Mouse (Mus musculus): ENCODE data around the gene Ccdc157. TPM values are rescaled to one million over a fixed set of nuclear protein-coding genes. Genes with fewer than 3 reads are reported as not detected.

Gene Ccdc157
- 3.9 TPM for polyA plus RNA-seq (2014; fragmentation: Illumina TruSeq; extraction: RNeasy Lipid Tissue Mini Kit (QIAGEN cat#74804); ENCODE audit: low read depth, low replicate concordance)

GRCm38 (mm10) chr11:4159808-4160708 lies at the start of gene Ccdc157, which contains the start of gene Sf3a1:
TSS of gene Ccdc157 (minus strand) at chr11:4160293.
TSS of gene Sf3a1 (plus strand) at chr11:4160350.

GRCm38 (mm10) chr11:4186486-4187317 lies 26.6 kb upstream of the Ccdc157 start, which contains the start of gene Tbc1d10a:
TSS of gene Tbc1d10a (plus strand) at chr11:4186789.

GRCm38 (mm10) chr11:4134986-4135935 lies 24.8 kb downstream of the Ccdc157 start, which contains the start of gene Rnf215:
TSS of gene Rnf215 (plus strand) at chr11:4135202.

GRCm38 (mm10) chr11:4122742-4123579 lies 37.1 kb downstream of the Ccdc157 start, which contains the start of gene Sec14l2:
TSS of gene Sec14l2 (minus strand) at chr11:4123415.

GRCm38 (mm10) chr11:4095171-4096053 lies 64.7 kb downstream of the Ccdc157 start, which contains the start of gene Mtfp1:
TSS of gene Mtfp1 (minus strand) at chr11:4095445.

Other genes starting within 250 kb of the Ccdc157 start
- gene Slc35e4, start 245.6 kb downstream of the Ccdc157 start, polyA plus RNA-seq (2014; fragmentation: Illumina TruSeq; extraction: RNeasy Lipid Tissue Mini Kit (QIAGEN cat#74804); ENCODE audit: low read depth, low replicate concordance): not detected
- 37.8 TPM for gene Tcn2, start 228.1 kb downstream of the Ccdc157 start, polyA plus RNA-seq (2014; fragmentation: Illumina TruSeq; extraction: RNeasy Lipid Tissue Mini Kit (QIAGEN cat#74804); ENCODE audit: low read depth, low replicate concordance)
- 20.6 TPM for gene Pes1, start 196.3 kb downstream of the Ccdc157 start, polyA plus RNA-seq (2014; fragmentation: Illumina TruSeq; extraction: RNeasy Lipid Tissue Mini Kit (QIAGEN cat#74804); ENCODE audit: low read depth, low replicate concordance)
- not detected for gene 4930556J24Rik, start 183.5 kb downstream of the Ccdc157 start, polyA plus RNA-seq (2014; fragmentation: Illumina TruSeq; extraction: RNeasy Lipid Tissue Mini Kit (QIAGEN cat#74804); ENCODE audit: low read depth, low replicate concordance)
- gene Gal3st1, start 176.7 kb downstream of the Ccdc157 start, polyA plus RNA-seq (2014; fragmentation: Illumina TruSeq; extraction: RNeasy Lipid Tissue Mini Kit (QIAGEN cat#74804); ENCODE audit: low read depth, low replicate concordance): 0.49 TPM
- not detected for gene Sec14l4, start 128.8 kb downstream of the Ccdc157 start, polyA plus RNA-seq (2014; fragmentation: Illumina TruSeq; extraction: RNeasy Lipid Tissue Mini Kit (QIAGEN cat#74804); ENCODE audit: low read depth, low replicate concordance)
- gene Sec14l3, start 95.5 kb downstream of the Ccdc157 start, polyA plus RNA-seq (2014; fragmentation: Illumina TruSeq; extraction: RNeasy Lipid Tissue Mini Kit (QIAGEN cat#74804); ENCODE audit: low read depth, low replicate concordance): 30.7 TPM
- gene Mtfp1, start 64.8 kb downstream of the Ccdc157 start, polyA plus RNA-seq (2014; fragmentation: Illumina TruSeq; extraction: RNeasy Lipid Tissue Mini Kit (QIAGEN cat#74804); ENCODE audit: low read depth, low replicate concordance): 12.0 TPM
- gene Sec14l2, start 36.9 kb downstream of the Ccdc157 start, polyA plus RNA-seq (2014; fragmentation: Illumina TruSeq; extraction: RNeasy Lipid Tissue Mini Kit (QIAGEN cat#74804); ENCODE audit: low read depth, low replicate concordance): 0.85 TPM
- 2.9 TPM for gene Rnf215, start 25.1 kb downstream of the Ccdc157 start, polyA plus RNA-seq (2014; fragmentation: Illumina TruSeq; extraction: RNeasy Lipid Tissue Mini Kit (QIAGEN cat#74804); ENCODE audit: low read depth, low replicate concordance)
- gene Sf3a1, start 57 bp upstream of the Ccdc157 start, polyA plus RNA-seq (2014; fragmentation: Illumina TruSeq; extraction: RNeasy Lipid Tissue Mini Kit (QIAGEN cat#74804); ENCODE audit: low read depth, low replicate concordance): 10.2 TPM
- gene Tbc1d10a, start 26.5 kb upstream of the Ccdc157 start, polyA plus RNA-seq (2014; fragmentation: Illumina TruSeq; extraction: RNeasy Lipid Tissue Mini Kit (QIAGEN cat#74804); ENCODE audit: low read depth, low replicate concordance): not detected
- not detected for gene Castor1, start 57.9 kb upstream of the Ccdc157 start, polyA plus RNA-seq (2014; fragmentation: Illumina TruSeq; extraction: RNeasy Lipid Tissue Mini Kit (QIAGEN cat#74804); ENCODE audit: low read depth, low replicate concordance)
- gene Osm, start 76.1 kb upstream of the Ccdc157 start, polyA plus RNA-seq (2014; fragmentation: Illumina TruSeq; extraction: RNeasy Lipid Tissue Mini Kit (QIAGEN cat#74804); ENCODE audit: low read depth, low replicate concordance): not detected
- not detected for gene Lif, start 97.3 kb upstream of the Ccdc157 start, polyA plus RNA-seq (2014; fragmentation: Illumina TruSeq; extraction: RNeasy Lipid Tissue Mini Kit (QIAGEN cat#74804); ENCODE audit: low read depth, low replicate concordance)

Measured in kidney, adult 10 weeks (tissue).